Mouse (Mus musculus) gastrocnemius, postnatal 4 days (tissue): ENCODE measurements around the gene Tcl1b4. TPM values are rescaled to one million over a fixed set of nuclear protein-coding genes. Genes with fewer than 3 reads are reported as not detected.
A peak's percentile ranks its signal among the peaks of the same experiment; 100 is the strongest.
"Not testable (repeated sequence)": the region's sequence is repeated elsewhere in the genome, so short reads cannot be mapped to it uniquely, and the experiment has no call there.

Experiments used
- DNase-seq, 2 experiments: peaks; one replicate each; pipeline ENCODE4 v3.0.0; 2021 to 2022; ENCODE audit warnings: low spot score in 2 of 2, mixed read lengths in 2 of 2
- long read RNA-seq, 2 experiments: library from polyadenylated mRNA; stranded (forward); transcript quantifications; one replicate each; pipeline ENCODE4 v2.0.0; 2021
- total RNA-seq, 2 experiments: library from RNA; stranded (reverse); gene quantifications; 2 replicates each; pipeline ENCODE4 v1.2.3; 2021

The Tcl1b4 gene
- total RNA-seq: not detected
- long read RNA-seq, experiment 1: 0 reads
- long read RNA-seq, experiment 2: 0 reads

- not testable (repeated sequence) for DNase-seq
Observed at GRCm38 (mm10) chr12:105201657-105202056, at the start of gene Tcl1b4. TSS of gene Tcl1b4 (plus strand) at chr12:105201957.

- not testable (repeated sequence) for DNase-seq
Observed at GRCm38 (mm10) chr12:105155286-105155685, 46.5 kb upstream of the Tcl1b4 start.

- DNase-seq: no peak
Observed at GRCm38 (mm10) chr12:105158842-105159241, 42.9 kb upstream of the Tcl1b4 start.

GRCm38 (mm10) chr12:105159390-105159789 lies 42.4 kb upstream of the Tcl1b4 start, which contains the start of gene Tcl1b1:
TSS of gene Tcl1b1 (plus strand) at chr12:105159690.
- DNase-seq: no peak

- no peak for DNase-seq
Observed at GRCm38 (mm10) chr12:105166734-105167133, 35.0 kb upstream of the Tcl1b4 start.

- DNase-seq: no peak
Observed at GRCm38 (mm10) chr12:105173366-105173765, 28.4 kb upstream of the Tcl1b4 start.

- peak; percentile 25 to 27 for DNase-seq
Observed at GRCm38 (mm10) chr12:105174318-105174717, 27.4 kb upstream of the Tcl1b4 start.

- DNase-seq: not testable (repeated sequence)
Observed at GRCm38 (mm10) chr12:105176044-105176443, 25.7 kb upstream of the Tcl1b4 start, which contains the start of gene Tcl1b5. TSS of gene Tcl1b5 (plus strand) at chr12:105176344.

- not testable (repeated sequence) for DNase-seq
Observed at GRCm38 (mm10) chr12:105181040-105181644, 20.6 kb upstream of the Tcl1b4 start.

GRCm38 (mm10) chr12:105188980-105189379 lies 12.8 kb upstream of the Tcl1b4 start:
- DNase-seq: not testable (repeated sequence)

GRCm38 (mm10) chr12:105190743-105191142 lies 11.0 kb upstream of the Tcl1b4 start, which contains the start of gene Tcl1b3:
TSS of gene Tcl1b3 (plus strand) at chr12:105191043.
- not testable (repeated sequence) for DNase-seq

GRCm38 (mm10) chr12:105199684-105200497 lies 1.9 kb upstream of the Tcl1b4 start:
- not testable (repeated sequence) for DNase-seq

GRCm38 (mm10) chr12:105207071-105207470 lies 5.3 kb downstream of the Tcl1b4 start:
- DNase-seq: no peak

GRCm38 (mm10) chr12:105208441-105208840 lies 6.7 kb downstream of the Tcl1b4 start:
- no peak for DNase-seq

GRCm38 (mm10) chr12:105209231-105209630 lies 7.5 kb downstream of the Tcl1b4 start:
- DNase-seq: no peak

- DNase-seq: no peak
Observed at GRCm38 (mm10) chr12:105217101-105217760, 15.5 kb downstream of the Tcl1b4 start.

- no peak for DNase-seq
Observed at GRCm38 (mm10) chr12:105222601-105223319, 21.0 kb downstream of the Tcl1b4 start, which contains the start of gene Tcl1. TSS of gene Tcl1 (minus strand) at chr12:105222793.

- no peak for DNase-seq
Observed at GRCm38 (mm10) chr12:105224621-105225320, 23.0 kb downstream of the Tcl1b4 start.

GRCm38 (mm10) chr12:105234362-105234761 lies 32.6 kb downstream of the Tcl1b4 start:
- DNase-seq: no peak

- DNase-seq: no peak
Observed at GRCm38 (mm10) chr12:105235091-105235490, 33.3 kb downstream of the Tcl1b4 start.
